ENCODE assay signal across 8 mouse cellular contexts in the genomic region with DNA sequence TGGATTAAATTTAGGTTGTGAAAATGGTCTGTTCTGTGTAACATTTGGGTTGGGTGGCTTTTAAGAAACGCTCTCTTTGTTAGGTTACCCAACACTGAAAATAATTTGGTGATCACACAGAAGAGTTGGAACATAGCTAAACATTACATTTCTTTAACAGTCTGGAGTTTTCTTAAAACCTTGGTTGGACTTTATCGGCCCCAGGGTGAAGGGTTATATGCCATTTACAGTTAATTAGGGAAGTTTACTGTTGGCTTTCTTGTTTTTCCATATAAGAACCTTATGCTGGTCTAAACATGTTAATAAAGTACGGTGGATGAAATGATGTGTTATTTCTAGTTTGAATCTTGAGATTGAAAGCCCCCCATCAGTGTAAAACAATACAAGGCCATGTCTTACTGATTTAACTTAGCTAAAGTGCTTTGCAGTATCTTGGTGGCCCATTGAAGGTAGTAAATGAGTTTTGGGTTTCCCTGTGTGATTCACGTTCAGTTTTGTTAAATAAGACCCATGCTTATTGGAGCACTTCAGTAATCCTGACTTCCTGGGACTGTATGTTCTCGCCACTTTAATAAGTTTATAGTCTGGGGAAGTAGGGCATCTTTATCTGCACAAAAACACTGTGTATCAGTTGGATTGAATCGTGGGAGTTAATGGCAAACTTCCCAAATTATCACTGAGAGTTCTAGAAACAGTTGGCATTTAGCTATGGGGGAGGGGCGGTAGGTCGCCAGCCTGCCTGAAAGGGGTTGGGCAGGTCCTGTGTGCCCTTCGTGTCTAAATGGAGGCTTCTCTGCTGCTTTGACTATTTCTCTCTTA. TPM values are rescaled to one million over a fixed set of nuclear protein-coding genes. Genes with fewer than 3 reads are reported as not detected.
DNase-seq lines count a peak whose midpoint lies in the region; ATAC-seq and TF ChIP-seq lines count a peak whose summit lies in the region.

No protein-coding gene starts in this region.

- H3K9me3 ChIP-seq in forebrain, postnatal 0 days (ENCODE audit: low read length): no peaks in the 10 kb centered on the region
- no peaks in the 10 kb centered on the region for H3K9me3 ChIP-seq in intestine, embryonic 15.5 days
- no peaks in the 10 kb centered on the region for H3K9me3 ChIP-seq in neural tube, embryonic 12.5 days

- peak; percentile 27 to 46 for DNase-seq in left cerebral cortex, postnatal 10 days (ENCODE audit: extremely low spot score in 1 of 2, low spot score in 2 of 2)
- no peak for DNase-seq in left cerebral cortex, adult 11 months (ENCODE audit: low spot score)
- peak; percentile 40 for DNase-seq in c-Kit-positive CD71-positive TER-119-positive erythroid progenitor cells, embryonic 14.5 days (ENCODE audit: low spot score)
- DNase-seq in forebrain, postnatal 0 days: peak; percentile 34
- DNase-seq in liver, adult 2 months (ENCODE audit: extremely low read depth, low read depth, low spot score): peak; percentile 63

- TF ChIP-seq POLR2A in liver, adult 2 months (IDR thresholded peaks at IDR 0.05; ENCODE audit: extremely low read depth, insufficient read depth, low read length): no peak

- no peaks in the 10 kb centered on the region for H3K27me3 ChIP-seq in forebrain, postnatal 0 days (ENCODE audit: insufficient read depth, low read length)
- no peaks in the 10 kb centered on the region for H3K27me3 ChIP-seq in intestine, embryonic 15.5 days (replicated peaks)
- no peaks in the 10 kb centered on the region for H3K27me3 ChIP-seq in liver, adult 2 months (ENCODE audit: control insufficient read depth, insufficient read depth, low read length)
- H3K27me3 ChIP-seq in neural tube, embryonic 12.5 days (replicated peaks): no peaks in the 10 kb centered on the region

- TF ChIP-seq CTCF in forebrain, postnatal 0 days (IDR thresholded peaks at IDR 0.05; ENCODE audit: low read depth): no peak
- no peak for TF ChIP-seq CTCF in liver, adult 2 months (IDR thresholded peaks at IDR 0.05; ENCODE audit: low read depth, low read length)

- H3K9ac ChIP-seq in forebrain, postnatal 0 days: peak overlapping the region; percentile 14; the same call in 1 of the 2 replicates
- H3K9ac ChIP-seq in intestine, embryonic 15.5 days: no peak overlapping the region
- H3K9ac ChIP-seq in liver, adult 2 months (ENCODE audit: low read depth, low read length): 0 out of 2 replicates have a peak overlapping the region, but pooled peaks have one; percentile 97
- H3K9ac ChIP-seq in neural tube, embryonic 12.5 days: 0 out of 2 replicates have a peak overlapping the region, but pooled peaks have one; percentile 8

- WGBS in forebrain, postnatal 0 days: 3% methylated on average over 9 of the region's 9 CpGs
- WGBS in intestine, embryonic 15.5 days: 10% methylated on average over 9 of the region's 9 CpGs
- 15% methylated on average over 9 of the region's 9 CpGs for WGBS in liver, adult 2 months
- 4% methylated on average over 9 of the region's 9 CpGs for WGBS in neural tube, embryonic 12.5 days

- no peaks in the 10 kb centered on the region for H3K36me3 ChIP-seq in forebrain, postnatal 0 days (ENCODE audit: insufficient read depth)
- H3K36me3 ChIP-seq in intestine, embryonic 15.5 days: no peaks in the 10 kb centered on the region
- H3K36me3 ChIP-seq in liver, adult 2 months (ENCODE audit: control insufficient read depth, insufficient read depth, low read length): no peaks in the 10 kb centered on the region
- H3K36me3 ChIP-seq in neural tube, embryonic 12.5 days: no peaks in the 10 kb centered on the region

- H3K4me3 ChIP-seq in forebrain, postnatal 0 days (ENCODE audit: low read depth, low read length): peak overlapping the region; percentile 94
- peak overlapping the region; percentile 97 for H3K4me3 ChIP-seq in intestine, embryonic 15.5 days (replicated peaks)
- peak overlapping the region; percentile 92 for H3K4me3 ChIP-seq in liver, adult 2 months (ENCODE audit: insufficient read depth, low read depth, low read length)
- H3K4me3 ChIP-seq in neural tube, embryonic 12.5 days: peak overlapping the region; percentile 98

- no peak for ATAC-seq in forebrain, postnatal 0 days
- no peak for ATAC-seq in intestine, embryonic 15.5 days
- ATAC-seq in neural tube, embryonic 12.5 days (ENCODE audit: low FRiP score, low read depth): no peak
- no peak for ATAC-seq in activated CD4-positive, CD25-positive, alpha-beta regulatory T cell, adult 4 months

- peaks cover 16% of the 10 kb centered on the region for H3K4me1 ChIP-seq in forebrain, postnatal 0 days (ENCODE audit: insufficient read depth)
- peaks cover 24% of the 10 kb centered on the region for H3K4me1 ChIP-seq in intestine, embryonic 15.5 days (replicated peaks)
- peaks cover 34% of the 10 kb centered on the region for H3K4me1 ChIP-seq in liver, adult 2 months (ENCODE audit: control insufficient read depth, insufficient read depth, low read length)
- H3K4me1 ChIP-seq in neural tube, embryonic 12.5 days: peaks cover 21% of the 10 kb centered on the region

- no peak overlapping the region for H3K27ac ChIP-seq in forebrain, postnatal 0 days (ENCODE audit: low read depth, low read length)
- H3K27ac ChIP-seq in intestine, embryonic 15.5 days: no peak overlapping the region
- H3K27ac ChIP-seq in liver, adult 2 months (replicated peaks; ENCODE audit: insufficient read depth, low read depth, low read length): no peak overlapping the region; the same call in 1 of the 2 replicates
- no peak overlapping the region for H3K27ac ChIP-seq in neural tube, embryonic 12.5 days

- peak overlapping the region; percentile 74 for H3K4me2 ChIP-seq in forebrain, postnatal 0 days (ENCODE audit: low read depth)
- peak overlapping the region; percentile 89 for H3K4me2 ChIP-seq in intestine, embryonic 15.5 days (replicated peaks)
- H3K4me2 ChIP-seq in neural tube, embryonic 12.5 days (replicated peaks): peak overlapping the region; percentile 75

- intact Hi-C loops in left cerebral cortex, postnatal 10 days (cut with DNase I): loop anchor here (2.0 to 5.0 kb wide), 4 partner anchors 65 to 1423 kb away; no protein-coding TSS in a partner anchor

- H3K79me2 ChIP-seq in liver, adult 2 months (ENCODE audit: control insufficient read depth, insufficient read depth, low read length): peaks cover 24% of the 10 kb centered on the region; the same call in 1 of the 2 replicates

RNA-seq across cellular contexts. Expression of a gene that starts 1.4 kb away (rescaled TPM):
- total RNA-seq in left cerebral cortex, postnatal 10 days (2021): 100 to 1,000 TPM in 1 of 2 experiments, 10 to 100 TPM in 1; 96.8 to 119 TPM
- total RNA-seq in forebrain, postnatal 0 days (2014; rRNA removed): 35.3 and 44.9 TPM in 2 replicates
- polyA plus RNA-seq in forebrain, postnatal 0 days (2015; fragmentation: Nextera tagmentation; extraction: Ambion mirVana): 5.2 and 7.5 TPM in 2 replicates
- 12.9 and 13.5 TPM in 2 replicates for polyA plus RNA-seq in intestine, embryonic 15.5 days (2015; fragmentation: Nextera tagmentation; extraction: Ambion mirVana)
- total RNA-seq in liver, adult 2 months (2014; rRNA removed): 35.6 and 37.3 TPM in 2 replicates
- polyA plus RNA-seq in liver, adult 2 months (2012; rRNA removed): 12.6 and 19.4 TPM in 2 replicates
- 24.9 and 26.9 TPM in 2 replicates for polyA plus RNA-seq in neural tube, embryonic 12.5 days (2016; fragmentation: Nextera tagmentation; extraction: Ambion mirVana)
- polyA plus RNA-seq in activated CD4-positive, CD25-positive, alpha-beta regulatory T cell, adult 4 months (2017; shearing (Covaris generic)): 10 to 100 TPM; 21.4 to 26.6 TPM
